Mouse (Mus musculus): ENCODE data around the gene Tgds. TPM values are rescaled to one million over a fixed set of nuclear protein-coding genes. Genes with fewer than 3 reads are reported as not detected.

Gene Tgds
- polyA plus RNA-seq, 1 experiment: 13.7 TPM

DNA sequence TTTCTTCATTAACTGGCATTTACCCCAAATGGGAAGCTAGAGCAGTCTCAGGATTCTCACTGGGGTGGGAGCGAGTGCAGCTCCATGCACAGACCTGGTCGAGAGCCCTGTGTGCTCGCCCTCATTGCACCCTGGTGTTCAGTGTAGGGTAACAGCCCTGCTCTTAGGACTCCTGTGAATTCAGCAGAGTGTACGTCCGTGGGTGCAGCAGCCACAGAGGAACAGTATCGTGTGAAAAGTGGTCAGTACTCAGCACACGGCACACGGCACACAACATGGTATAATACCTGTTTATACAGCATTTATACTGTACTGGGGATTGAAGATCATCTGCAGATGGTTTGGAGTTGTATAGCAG, 19.7 kb upstream of the Tgds start:
- no peak for DNase-seq
- H3K27me3 ChIP-seq (ENCODE audit: control insufficient read depth, insufficient read depth, low read length): no peaks in the 10 kb centered on the region
- TF ChIP-seq POLR2A (IDR thresholded peaks at IDR 0.05; ENCODE audit: control insufficient read depth, extremely low read depth, insufficient read depth, low read length, poor library complexity) (no peak), CTCF (IDR thresholded peaks at IDR 0.05; ENCODE audit: borderline replicate concordance, control insufficient read depth, extremely low read depth, insufficient read depth, low read length, poor library complexity) (no peak)
- no peak overlapping the region for H3K27ac ChIP-seq (ENCODE audit: control insufficient read depth, insufficient read depth, low read length)
- no peaks in the 10 kb centered on the region for H3K4me1 ChIP-seq (replicated peaks; ENCODE audit: control insufficient read depth, insufficient read depth, low read length)
- no peaks in the 10 kb centered on the region for H3K36me3 ChIP-seq (ENCODE audit: control insufficient read depth, insufficient read depth, low read length)
- 97% methylated on average over 8 of the region's 8 CpGs for WGBS
- H3K4me3 ChIP-seq (ENCODE audit: control insufficient read depth, insufficient read depth, low read length): no peak overlapping the region

GRCm38 (mm10) chr14:118151651-118152293, 19.2 kb upstream of the Tgds start:
- Histone ChIP-seq H3K4me1 (replicated peaks; ENCODE audit: control insufficient read depth, insufficient read depth, low read length) (no peaks in the 10 kb centered on the region), H3K27ac (ENCODE audit: control insufficient read depth, insufficient read depth, low read length) (no peak overlapping the region), H3K27me3 (ENCODE audit: control insufficient read depth, insufficient read depth, low read length) (no peaks in the 10 kb centered on the region), H3K36me3 (ENCODE audit: control insufficient read depth, insufficient read depth, low read length) (no peaks in the 10 kb centered on the region), H3K4me3 (ENCODE audit: control insufficient read depth, insufficient read depth, low read length) (no peak overlapping the region)
- 92% methylated on average over 5 of the region's 5 CpGs for WGBS
- TF ChIP-seq POLR2A (IDR thresholded peaks at IDR 0.05; ENCODE audit: control insufficient read depth, extremely low read depth, insufficient read depth, low read length, poor library complexity): no peak
- TF ChIP-seq CTCF (IDR thresholded peaks at IDR 0.05; ENCODE audit: borderline replicate concordance, control insufficient read depth, extremely low read depth, insufficient read depth, low read length, poor library complexity): no peak
- DNase-seq: no peak

GRCm38 (mm10) chr14:118150656-118151551, 18.3 kb upstream of the Tgds start:
- H3K4me3 ChIP-seq (ENCODE audit: control insufficient read depth, insufficient read depth, low read length): no peak overlapping the region
- H3K27me3 ChIP-seq (ENCODE audit: control insufficient read depth, insufficient read depth, low read length): no peaks in the 10 kb centered on the region
- H3K4me1 ChIP-seq (replicated peaks; ENCODE audit: control insufficient read depth, insufficient read depth, low read length): no peaks in the 10 kb centered on the region
- no peak for TF ChIP-seq POLR2A (IDR thresholded peaks at IDR 0.05; ENCODE audit: control insufficient read depth, extremely low read depth, insufficient read depth, low read length, poor library complexity)
- TF ChIP-seq CTCF (IDR thresholded peaks at IDR 0.05; ENCODE audit: borderline replicate concordance, control insufficient read depth, extremely low read depth, insufficient read depth, low read length, poor library complexity): no peak
- no peak for DNase-seq
- 92% methylated on average over 26 of the region's 26 CpGs for WGBS
- H3K36me3 ChIP-seq (ENCODE audit: control insufficient read depth, insufficient read depth, low read length): no peaks in the 10 kb centered on the region
- no peak overlapping the region for H3K27ac ChIP-seq (ENCODE audit: control insufficient read depth, insufficient read depth, low read length)

DNA sequence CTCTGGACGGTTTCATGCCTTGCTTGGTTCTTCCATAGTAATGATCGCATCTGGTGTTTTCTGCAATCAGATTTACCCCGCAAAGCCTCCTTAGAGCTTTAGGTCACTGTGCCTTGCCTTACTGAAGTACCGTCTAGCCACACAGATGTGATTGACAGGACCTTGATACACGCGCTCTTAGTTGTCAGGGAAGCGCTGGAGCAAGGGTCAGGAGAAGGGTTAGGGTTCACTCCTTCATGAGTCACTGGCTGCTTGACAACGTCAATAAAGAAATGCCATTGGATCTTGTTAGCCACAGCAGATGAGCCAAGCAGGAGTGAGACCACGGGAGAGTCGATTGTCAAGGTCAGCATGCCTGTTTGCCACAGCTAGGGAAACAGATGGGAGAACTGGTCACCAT, 16.0 kb upstream of the Tgds start:
- no peaks in the 10 kb centered on the region for H3K27me3 ChIP-seq (ENCODE audit: control insufficient read depth, insufficient read depth, low read length)
- DNase-seq: no peak
- WGBS: 97% methylated on average over 10 of the region's 10 CpGs
- H3K27ac ChIP-seq (ENCODE audit: control insufficient read depth, insufficient read depth, low read length): no peak overlapping the region
- no peak for TF ChIP-seq CTCF (IDR thresholded peaks at IDR 0.05; ENCODE audit: borderline replicate concordance, control insufficient read depth, extremely low read depth, insufficient read depth, low read length, poor library complexity)
- TF ChIP-seq POLR2A (IDR thresholded peaks at IDR 0.05; ENCODE audit: control insufficient read depth, extremely low read depth, insufficient read depth, low read length, poor library complexity): no peak
- no peaks in the 10 kb centered on the region for H3K36me3 ChIP-seq (ENCODE audit: control insufficient read depth, insufficient read depth, low read length)
- H3K4me1 ChIP-seq (replicated peaks; ENCODE audit: control insufficient read depth, insufficient read depth, low read length): no peaks in the 10 kb centered on the region
- H3K4me3 ChIP-seq (ENCODE audit: control insufficient read depth, insufficient read depth, low read length): no peak overlapping the region

DNA sequence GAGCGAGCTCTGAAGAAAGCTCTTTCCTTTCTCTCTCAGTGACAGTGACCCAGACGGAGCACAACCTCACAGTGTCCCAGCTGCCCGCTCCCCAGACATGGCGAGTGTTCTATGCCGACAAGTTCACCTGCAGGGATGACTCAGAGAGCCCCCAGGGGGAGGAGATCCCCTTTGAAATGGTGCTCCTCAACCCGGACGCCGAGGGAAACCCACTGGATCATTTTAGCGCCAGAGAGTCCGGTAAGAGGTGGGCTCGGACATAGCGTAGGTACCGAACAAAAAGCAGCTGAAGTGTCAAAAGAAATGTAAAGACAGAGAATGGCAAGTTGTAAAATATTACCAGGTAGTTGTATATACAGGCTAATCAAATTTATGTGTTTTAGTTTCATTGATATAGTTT, 15.5 kb upstream of the Tgds start:
- no peak for DNase-seq
- no peak overlapping the region for H3K27ac ChIP-seq (ENCODE audit: control insufficient read depth, insufficient read depth, low read length)
- no peaks in the 10 kb centered on the region for H3K36me3 ChIP-seq (ENCODE audit: control insufficient read depth, insufficient read depth, low read length)
- no peak for TF ChIP-seq POLR2A (IDR thresholded peaks at IDR 0.05; ENCODE audit: control insufficient read depth, extremely low read depth, insufficient read depth, low read length, poor library complexity)
- TF ChIP-seq CTCF (IDR thresholded peaks at IDR 0.05; ENCODE audit: borderline replicate concordance, control insufficient read depth, extremely low read depth, insufficient read depth, low read length, poor library complexity): no peak
- H3K27me3 ChIP-seq (ENCODE audit: control insufficient read depth, insufficient read depth, low read length): no peaks in the 10 kb centered on the region
- WGBS: 97% methylated on average over 13 of the region's 13 CpGs
- no peaks in the 10 kb centered on the region for H3K4me1 ChIP-seq (replicated peaks; ENCODE audit: control insufficient read depth, insufficient read depth, low read length)
- H3K4me3 ChIP-seq (ENCODE audit: control insufficient read depth, insufficient read depth, low read length): no peak overlapping the region

- Histone ChIP-seq H3K4me1 (replicated peaks; ENCODE audit: control insufficient read depth, insufficient read depth, low read length) (no peaks in the 10 kb centered on the region), H3K4me3 (ENCODE audit: control insufficient read depth, insufficient read depth, low read length) (no peak overlapping the region), H3K27ac (ENCODE audit: control insufficient read depth, insufficient read depth, low read length) (no peak overlapping the region), H3K36me3 (ENCODE audit: control insufficient read depth, insufficient read depth, low read length) (0 out of 2 replicates have a peak, but pooled peaks cover 3% of the 10 kb centered on the region), H3K27me3 (ENCODE audit: control insufficient read depth, insufficient read depth, low read length) (no peaks in the 10 kb centered on the region)
- TF ChIP-seq CTCF (IDR thresholded peaks at IDR 0.05; ENCODE audit: borderline replicate concordance, control insufficient read depth, extremely low read depth, insufficient read depth, low read length, poor library complexity): no peak
- TF ChIP-seq POLR2A (IDR thresholded peaks at IDR 0.05; ENCODE audit: control insufficient read depth, extremely low read depth, insufficient read depth, low read length, poor library complexity): no peak
- DNase-seq: no peak
- 96% methylated on average over 5 of the region's 5 CpGs for WGBS
Measured at GRCm38 (mm10) chr14:118142283-118142682, 9.7 kb upstream of the Tgds start.
